Mouse (Mus musculus) embryo, embryonic 10.5 days (tissue): ENCODE results near the gene Arl15.

Experiments
- DNase-seq: peaks from one replicate; pipeline ENCODE4 v3.0.0-alpha.2; 2015; ENCODE audit warnings: low spot score

The Arl15 gene

DNA sequence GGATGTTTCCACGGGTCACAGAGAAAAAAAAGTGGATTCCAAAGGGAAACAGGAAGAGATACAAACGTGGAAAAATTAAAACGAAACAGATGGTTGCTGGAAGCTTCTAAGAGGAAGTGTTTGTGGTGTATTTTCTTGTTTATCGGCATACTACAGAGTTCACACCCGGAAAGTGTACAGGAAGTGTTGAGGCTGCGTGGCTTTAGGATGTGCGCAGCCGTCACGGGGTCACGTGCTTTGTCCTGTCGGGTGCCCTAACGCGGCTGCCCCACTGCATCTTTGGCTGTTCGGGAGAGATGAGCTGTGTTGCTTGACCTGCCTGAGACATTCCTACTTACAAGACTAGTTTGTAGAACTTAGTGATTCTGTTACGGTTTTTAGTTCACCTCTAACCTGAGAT lies 76.1 kb downstream of the Arl15 start:
- DNase-seq = no peak

GRCm38 (mm10) chr13:113871853-113872252 lies 77.5 kb downstream of the Arl15 start:
- DNase-seq = no peak

- DNase-seq = no peak
These were observed 81.4 kb downstream of the Arl15 start for GRCm38 (mm10) chr13:113875724-113876123.

- DNase-seq = peak; percentile 86
These were observed 83.1 kb downstream of the Arl15 start for GRCm38 (mm10) chr13:113877420-113877819.

GRCm38 (mm10) chr13:113878571-113878970 lies 84.3 kb downstream of the Arl15 start:
- DNase-seq = no peak

DNA sequence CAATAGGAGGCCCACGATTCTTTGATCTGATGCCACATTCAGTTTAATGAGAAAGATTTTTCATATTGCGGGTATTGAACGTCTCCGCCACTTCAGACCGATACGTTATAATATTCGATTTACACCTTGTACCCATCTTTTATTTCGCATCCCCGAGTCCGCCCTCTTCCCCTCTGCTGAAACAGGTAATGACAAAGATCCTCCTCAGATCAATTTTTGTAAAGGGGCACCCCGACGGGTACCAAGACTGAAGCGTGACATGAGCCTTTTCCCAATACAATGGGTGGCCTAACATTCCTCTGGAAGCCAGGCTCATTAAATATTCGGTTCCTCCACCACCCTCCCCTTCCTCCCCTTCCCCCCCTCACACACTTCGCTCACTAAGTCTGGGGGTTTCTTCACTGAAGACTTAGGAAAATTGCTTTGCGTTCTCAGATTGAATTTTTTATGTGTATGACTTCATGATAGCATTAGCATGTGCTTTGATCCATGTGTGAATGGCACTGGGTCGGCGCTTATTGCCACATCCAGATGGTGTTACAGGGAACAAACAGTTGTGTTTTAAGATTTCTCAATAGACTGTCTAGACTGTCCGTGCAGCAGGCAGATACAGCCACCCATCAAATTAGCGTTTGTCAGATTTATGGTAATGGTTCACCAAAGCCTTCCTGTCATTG lies 85.5 kb downstream of the Arl15 start:
- peak; percentile 75 for DNase-seq

GRCm38 (mm10) chr13:113880564-113881171 lies 86.4 kb downstream of the Arl15 start:
- peak; percentile 72 for DNase-seq

GRCm38 (mm10) chr13:113882959-113883358 lies 88.7 kb downstream of the Arl15 start:
- DNase-seq = no peak

- no peak for DNase-seq
These were observed 92.8 kb downstream of the Arl15 start for GRCm38 (mm10) chr13:113887090-113887489.

DNA sequence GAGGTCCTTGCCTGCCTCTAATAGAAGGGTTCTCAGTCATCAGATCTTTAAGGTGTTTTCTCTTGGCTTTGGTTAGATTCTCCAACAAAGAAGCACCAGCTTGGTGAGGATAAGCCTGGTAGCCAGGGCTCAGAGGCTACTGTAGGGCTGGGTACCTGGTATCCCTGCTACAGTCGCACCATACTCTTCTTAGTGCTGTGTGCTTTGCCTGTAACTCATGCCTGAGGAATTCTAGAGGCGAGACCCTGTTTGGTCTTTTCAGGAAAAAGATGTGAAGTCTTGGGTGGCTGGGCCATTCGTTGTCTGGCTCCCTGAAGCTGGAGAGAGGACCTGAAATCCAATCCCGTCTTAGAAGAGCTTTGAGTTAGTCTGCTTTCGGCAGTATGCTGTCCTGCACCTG lies 93.8 kb downstream of the Arl15 start:
- no peak for DNase-seq

GRCm38 (mm10) chr13:113888704-113889103 lies 94.4 kb downstream of the Arl15 start:
- peak; percentile 26 for DNase-seq

GRCm38 (mm10) chr13:113889140-113890055 lies 95.1 kb downstream of the Arl15 start:
- no peak for DNase-seq

- DNase-seq = no peak
These were observed 102.4 kb downstream of the Arl15 start for GRCm38 (mm10) chr13:113896684-113897083.

- DNase-seq = no peak
These were observed 103.2 kb downstream of the Arl15 start for GRCm38 (mm10) chr13:113897498-113897897.

DNA sequence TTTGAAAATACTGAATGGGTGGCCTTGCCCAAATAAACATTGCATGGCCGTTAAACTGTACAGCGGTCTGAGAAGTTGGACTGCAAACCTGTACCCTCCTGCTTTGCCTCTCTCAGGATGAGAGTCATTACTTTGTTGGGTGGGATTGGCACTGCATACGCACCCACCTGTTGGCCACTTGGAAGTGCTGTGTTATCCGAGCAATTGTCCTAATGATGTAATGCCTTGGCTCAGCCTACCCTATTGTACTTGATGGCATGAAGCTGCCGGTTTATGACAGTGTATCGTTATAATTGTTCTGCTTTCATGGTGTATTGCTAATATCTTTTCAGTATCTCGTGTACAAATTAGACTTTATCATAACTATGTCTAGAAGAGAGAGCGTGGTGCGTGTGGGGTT lies 103.6 kb downstream of the Arl15 start:
- DNase-seq = no peak

- DNase-seq = no peak
These were observed 106.8 kb downstream of the Arl15 start for GRCm38 (mm10) chr13:113901001-113901545.

DNA sequence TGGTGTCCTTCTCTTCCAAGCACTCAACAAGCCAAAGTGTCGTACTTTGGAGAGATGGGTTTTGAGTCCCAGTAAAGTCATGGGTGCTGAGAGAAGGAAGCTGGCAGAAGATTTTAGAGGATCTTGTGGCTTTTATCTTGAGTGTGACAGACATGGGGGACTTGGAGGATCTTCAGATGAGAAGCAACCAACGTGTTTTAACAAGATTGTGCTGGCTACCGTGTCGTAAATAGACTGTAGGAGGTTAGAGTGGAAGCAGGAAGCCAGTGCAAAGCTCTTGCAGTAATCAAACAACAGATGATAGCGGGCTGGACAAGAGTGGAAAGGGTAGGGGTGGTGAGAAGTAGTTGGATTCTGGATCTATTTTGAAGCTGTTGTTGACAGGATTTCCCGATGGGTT lies 109.0 kb downstream of the Arl15 start:
- no peak for DNase-seq

DNA sequence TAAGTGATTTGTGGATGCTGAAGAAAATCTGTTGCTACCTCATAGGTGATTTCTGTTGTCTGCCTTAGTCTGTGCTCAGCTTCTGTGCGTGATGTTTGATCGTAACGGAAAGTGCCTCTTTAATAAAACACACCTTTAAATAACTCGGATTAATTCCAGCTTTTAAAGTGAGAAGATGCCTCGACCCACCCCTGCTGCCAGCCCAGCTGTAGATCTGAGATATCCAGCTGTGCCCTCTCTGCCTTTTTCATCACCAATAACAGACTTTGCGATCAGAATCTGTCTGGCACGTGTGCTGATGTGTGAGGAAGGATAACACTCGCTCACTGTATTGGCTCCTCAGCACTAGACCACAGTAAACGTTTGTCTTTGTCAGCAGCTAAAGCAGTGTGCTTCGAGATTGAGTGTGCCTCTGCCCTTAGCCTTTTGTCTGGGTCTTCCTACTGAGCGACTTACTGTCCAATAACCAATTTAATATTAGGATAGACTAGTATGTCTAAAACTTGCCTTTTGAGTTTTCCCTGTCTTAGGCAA lies 117.7 kb downstream of the Arl15 start:
- DNase-seq = no peak

- peak; percentile 72 for DNase-seq
These were observed 120.3 kb downstream of the Arl15 start for GRCm38 (mm10) chr13:113914551-113914971.

GRCm38 (mm10) chr13:113915700-113916099 lies 121.4 kb downstream of the Arl15 start:
- no peak for DNase-seq

GRCm38 (mm10) chr13:113916761-113917160 lies 122.5 kb downstream of the Arl15 start:
- no peak for DNase-seq

DNA sequence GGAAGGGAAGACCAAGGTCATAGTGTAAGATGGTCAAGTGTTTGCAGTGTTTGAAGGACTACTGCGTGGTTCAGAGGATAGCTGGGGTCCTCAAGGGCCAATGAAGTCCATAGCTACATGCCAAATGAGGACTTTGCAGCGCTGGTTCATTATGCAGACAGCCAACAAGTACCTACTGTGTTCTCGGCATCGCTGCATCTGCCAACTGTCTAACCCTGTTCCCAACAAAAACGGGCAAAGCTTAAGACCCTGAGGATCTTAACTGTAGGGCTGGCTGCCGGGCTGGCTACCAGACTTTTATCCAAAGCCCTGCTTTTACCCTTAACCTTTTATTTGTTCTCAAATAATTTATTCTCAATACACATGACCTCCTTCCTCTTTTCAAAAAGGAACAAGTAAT lies 123.1 kb downstream of the Arl15 start:
- DNase-seq = no peak
